Mouse (Mus musculus) ES-Bruce4 (cell line): ENCODE data around the gene Papolg.

ENCODE experiments used
- CTCF ChIP-seq: IDR thresholded peaks from one replicate; pipeline ENCODE4 v1.8.1; 2011; ENCODE audit warnings: low read depth, low read length
- EP300 ChIP-seq: IDR thresholded peaks from 2 replicates; pipeline ENCODE4 v1.6.1; 2011; ENCODE audit warnings: low read depth, low read length; ENCODE audit not compliant: insufficient read depth
- POLR2A ChIP-seq: IDR thresholded peaks from one replicate; pipeline ENCODE4 v1.8.1; 2011; ENCODE audit warnings: low read length; ENCODE audit not compliant: insufficient read depth

DNA sequence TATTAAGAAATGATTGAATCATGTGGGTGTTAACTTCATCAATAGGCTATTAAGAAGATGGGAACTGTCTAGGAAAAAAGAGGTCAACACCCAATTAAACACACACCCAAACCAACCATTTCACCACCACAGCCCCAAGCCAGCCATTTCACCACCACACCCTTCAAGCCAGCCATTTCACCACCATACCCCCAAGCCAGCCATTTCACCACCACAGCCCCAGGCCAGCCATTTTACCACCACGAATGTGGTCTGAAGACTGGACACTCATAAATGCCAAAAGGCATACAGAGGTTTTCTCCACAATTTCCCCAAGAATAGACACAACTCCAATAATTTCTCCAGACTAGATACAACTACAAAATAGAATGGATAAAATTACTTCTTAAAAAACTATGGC is 8.9 kb upstream of the Papolg start:
- TF ChIP-seq CTCF (no peak), POLR2A (no peak), EP300 (no peak)
